Mouse (Mus musculus) embryonic stem cell, embryonic (primary cell): Measurements from ENCODE around the gene Cbarp.

Experiments used
- CTCF ChIA-PET, 4 experiments: fragments of 300-600 bp in 2 of 4; fragments of 350-600 bp in 2 of 4; sonication (Branson Sonifier 250); formaldehyde crosslinking; loops; one replicate each; lab custom pipeline; 2022; ENCODE audit warnings: inconsistent platforms in 2 of 4; lab: Charles Lee
- POLR2A ChIA-PET, 4 experiments: fragments of 300-600 bp in 2 of 4; fragments of 350-600 bp in 2 of 4; sonication (Branson Sonifier 250); formaldehyde crosslinking; loops; one replicate each; lab custom pipeline; 2022; ENCODE audit warnings: antibody characterized with exemption in 4 of 4, inconsistent platforms in 1 of 4; lab: Charles Lee

Cbarp gene

GRCm38 (mm10) chr10:80156002-80156751 lies 15.5 kb upstream of the Cbarp start:
- POLR2A ChIA-PET = interaction anchor here (0.6 to 12.6 kb wide), 18 partner anchors 7 to 302 kb away, joined by 3 to 321 read pairs (median 4); partner anchors contain the start of genes 1600002K03Rik (in 2 of the 4), Cirbp (in 2 of the 4), Midn (in 1 of the 4) and Ptbp1 (in 1 of the 4)
- CTCF ChIA-PET = interaction anchor here in 2 of 4 experiments (0.6 to 1.5 kb wide), 5 partner anchors 8 to 601 kb away, joined by 3 to 6 read pairs (median 5); no protein-coding TSS in a partner anchor

GRCm38 (mm10) chr10:80155277-80155676 lies 14.6 kb upstream of the Cbarp start:
- CTCF ChIA-PET = interaction anchor here in 3 of 4 experiments (0.6 to 1.5 kb wide), 6 partner anchors 9 to 375 kb away, joined by 3 to 6 read pairs (median 4); no protein-coding TSS in a partner anchor
- POLR2A ChIA-PET = interaction anchor here (0.6 to 12.6 kb wide), 12 partner anchors 6 to 301 kb away, joined by 3 to 321 read pairs (median 4); partner anchors contain the start of genes 1600002K03Rik (in 2 of the 4), Cirbp (in 2 of the 4), Midn (in 1 of the 4) and Ptbp1 (in 1 of the 4)

GRCm38 (mm10) chr10:80154384-80154783 lies 13.7 kb upstream of the Cbarp start:
- POLR2A ChIA-PET = interaction anchor here (0.5 to 12.6 kb wide), 17 partner anchors 8 to 483 kb away, joined by 3 to 321 read pairs (median 3); partner anchors contain the start of genes 1600002K03Rik (in 2 of the 4), Cirbp (in 2 of the 4), Tmem259 (in 2 of the 4) and Med16 (in 1 of the 4)

GRCm38 (mm10) chr10:80153713-80154112 lies 13.1 kb upstream of the Cbarp start:
- ChIA-PET POLR2A (interaction anchor here in 3 of 4 experiments (0.6 to 12.6 kb wide), 12 partner anchors 11 to 482 kb away, joined by 3 to 321 read pairs (median 4); partner anchors contain the start of genes 1600002K03Rik (in 2 of the 3), Cirbp (in 2 of the 3) and Med16 (in 1 of the 3)), CTCF (no interaction called here)

More at GRCm38 (mm10) chr10:80154384-80154783, 13.7 kb upstream of the Cbarp start:
- CTCF ChIA-PET = interaction anchor here in 3 of 4 experiments (0.9 to 1.4 kb wide), 4 partner anchors 10 to 219 kb away, joined by 4 to 20 read pairs (median 5); no protein-coding TSS in a partner anchor

- CTCF ChIA-PET = interaction anchor here in 2 of 4 experiments (1.0 to 2.5 kb wide), 3 partner anchors 12 to 16 kb away, joined by 3 to 21 read pairs (median 11); partner anchors contain the start of gene Cirbp (in 1 of the 2)
These were observed 12.2 kb upstream of the Cbarp start for GRCm38 (mm10) chr10:80152873-80153260.

GRCm38 (mm10) chr10:80152071-80152872 lies 11.6 kb upstream of the Cbarp start:
- POLR2A ChIA-PET = interaction anchor here in 3 of 4 experiments (0.8 to 12.6 kb wide), 13 partner anchors 6 to 298 kb away, joined by 3 to 321 read pairs (median 5); partner anchors contain the start of genes 1600002K03Rik (in 2 of the 3), Cirbp (in 2 of the 3), Dazap1 (in 2 of the 3) and Gamt (in 1 of the 3)

More at GRCm38 (mm10) chr10:80152873-80153260, 12.2 kb upstream of the Cbarp start:
- POLR2A ChIA-PET = interaction anchor here in 3 of 4 experiments (0.6 to 12.6 kb wide), 13 partner anchors 6 to 299 kb away, joined by 3 to 321 read pairs (median 4); partner anchors contain the start of genes 1600002K03Rik (in 2 of the 3), Cirbp (in 2 of the 3), Dazap1 (in 1 of the 3) and Ptbp1 (in 1 of the 3)

GRCm38 (mm10) chr10:80151211-80152034 lies 10.8 kb upstream of the Cbarp start:
- POLR2A ChIA-PET = interaction anchor here (0.6 to 12.6 kb wide), 29 partner anchors 7 to 470 kb away, joined by 3 to 321 read pairs (median 3); partner anchors contain the start of genes Gamt (in 3 of the 4), 1600002K03Rik (in 2 of the 4), Cirbp (in 2 of the 4) and Dazap1 (in 2 of the 4)
- CTCF ChIA-PET = interaction anchor here (0.7 to 2.5 kb wide), 9 partner anchors 8 to 1138 kb away, joined by 3 to 21 read pairs (median 5); partner anchors contain the start of gene Cirbp (in 1 of the 4)

More at GRCm38 (mm10) chr10:80152071-80152872, 11.6 kb upstream of the Cbarp start:
- CTCF ChIA-PET = interaction anchor here in 3 of 4 experiments (0.7 to 2.5 kb wide), 4 partner anchors 12 to 22 kb away, joined by 3 to 21 read pairs (median 12); partner anchors contain the start of gene Cirbp (in 1 of the 3)

GRCm38 (mm10) chr10:80150226-80151210 lies 9.9 kb upstream of the Cbarp start:
- POLR2A ChIA-PET = interaction anchor here (0.6 to 12.6 kb wide), 34 partner anchors 8 to 370 kb away, joined by 3 to 321 read pairs (median 4); partner anchors contain the start of genes Gamt (in 3 of the 4), 1600002K03Rik (in 2 of the 4), Cirbp (in 2 of the 4) and Dazap1 (in 2 of the 4)
- CTCF ChIA-PET = interaction anchor here in 3 of 4 experiments (0.8 to 5.2 kb wide), 9 partner anchors 9 to 1139 kb away, joined by 3 to 98 read pairs (median 5); partner anchors contain the start of gene Cirbp (in 1 of the 3)

GRCm38 (mm10) chr10:80149291-80150225 lies 8.9 kb upstream of the Cbarp start:
- POLR2A ChIA-PET = interaction anchor here (0.6 to 12.6 kb wide), 39 partner anchors 7 to 527 kb away, joined by 3 to 321 read pairs (median 4); partner anchors contain the start of genes 1600002K03Rik (in 2 of the 4), Tmem259 (in 2 of the 4), Wdr18 (in 2 of the 4) and Cirbp (in 1 of the 4)
- CTCF ChIA-PET = interaction anchor here (0.5 to 5.2 kb wide), 20 partner anchors 10 to 412 kb away, joined by 3 to 98 read pairs (median 4); partner anchors contain the start of genes Cirbp (in 2 of the 4), Mum1 (in 1 of the 4), Rexo1 (in 1 of the 4) and Tmem259 (in 1 of the 4)

- ChIA-PET CTCF (interaction anchor here (0.5 to 5.2 kb wide), 29 partner anchors 9 to 471 kb away, joined by 3 to 98 read pairs (median 3); partner anchors contain the start of genes Cirbp (in 2 of the 4), Med16 (in 1 of the 4), Mum1 (in 1 of the 4) and Rexo1 (in 1 of the 4)), POLR2A (interaction anchor here (0.6 to 12.6 kb wide), 44 partner anchors 8 to 528 kb away, joined by 3 to 321 read pairs (median 4); partner anchors contain the start of genes 1600002K03Rik (in 2 of the 4), Tmem259 (in 2 of the 4), Cirbp (in 1 of the 4) and Mum1 (in 1 of the 4))
These were observed 8.1 kb upstream of the Cbarp start for GRCm38 (mm10) chr10:80148610-80149290.

- ChIA-PET POLR2A (interaction anchor here (0.6 to 12.6 kb wide), 34 partner anchors 8 to 528 kb away, joined by 3 to 321 read pairs (median 6); partner anchors contain the start of genes 1600002K03Rik (in 2 of the 4), Cirbp (in 1 of the 4), Mum1 (in 1 of the 4) and Pcsk4 (in 1 of the 4)), CTCF (interaction anchor here (0.5 to 5.2 kb wide), 21 partner anchors 9 to 472 kb away, joined by 3 to 98 read pairs (median 5); partner anchors contain the start of genes Cirbp (in 3 of the 4), Med16 (in 1 of the 4) and Tmem259 (in 1 of the 4))
These were observed 7.3 kb upstream of the Cbarp start, which contains the start of gene Midn for GRCm38 (mm10) chr10:80147719-80148601. Midn (plus strand) TSS chr10:80148272.
